Mouse (Mus musculus): ENCODE data around the gene Trim28. TPM values are rescaled to one million over a fixed set of nuclear protein-coding genes. Genes with fewer than 3 reads are reported as not detected.
A peak's percentile ranks its signal among the peaks of the same experiment; 100 is the strongest.

The Trim28 gene
- total RNA-seq, 2 experiments from 2014 or later = 118 to 161 TPM

DNA sequence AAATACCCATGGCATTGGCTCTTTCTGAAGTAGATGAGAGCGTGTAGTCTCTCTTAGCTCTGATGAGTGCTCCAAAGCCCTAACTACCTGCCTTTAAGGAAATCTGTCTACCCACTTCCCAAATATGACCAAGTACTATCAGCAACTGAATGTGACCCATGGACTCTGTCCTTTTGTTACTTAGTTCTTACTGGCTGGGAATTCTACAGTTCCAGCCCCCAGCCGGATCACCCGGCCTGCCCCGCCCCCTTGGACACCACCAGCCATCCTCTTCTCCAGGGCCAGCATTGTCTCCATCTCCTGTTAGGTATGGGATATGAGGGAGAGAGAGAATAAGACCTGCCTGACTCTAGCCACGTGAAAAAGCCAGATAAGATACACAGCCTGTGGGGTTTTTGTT lies 861 bp upstream of the Trim28 start, which contains the start of gene Slc27a5:
Gene Slc27a5, minus strand, starts transcription at position 140 of the 400 bp plus-strand sequence.
- no peak for DNase-seq

DNA sequence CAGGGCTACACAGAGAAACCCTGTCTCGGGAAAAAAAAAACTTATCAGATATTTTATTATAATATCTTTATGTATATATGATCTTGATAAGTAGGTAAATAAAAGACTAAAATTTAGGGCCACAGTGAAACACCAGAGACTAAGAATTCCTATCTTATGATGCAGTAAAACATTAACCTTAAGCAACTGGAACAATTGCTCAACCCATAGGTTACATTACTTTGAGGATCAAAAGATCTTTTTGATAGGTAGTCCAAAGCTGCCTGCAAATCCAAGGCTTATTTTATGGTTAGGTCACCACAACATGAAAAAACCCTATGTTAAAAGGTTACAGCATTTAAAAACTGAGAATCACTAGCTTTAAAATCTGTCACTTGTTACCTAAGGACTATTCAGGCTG lies 2.7 kb downstream of the Trim28 start:
- no peak for DNase-seq

DNA sequence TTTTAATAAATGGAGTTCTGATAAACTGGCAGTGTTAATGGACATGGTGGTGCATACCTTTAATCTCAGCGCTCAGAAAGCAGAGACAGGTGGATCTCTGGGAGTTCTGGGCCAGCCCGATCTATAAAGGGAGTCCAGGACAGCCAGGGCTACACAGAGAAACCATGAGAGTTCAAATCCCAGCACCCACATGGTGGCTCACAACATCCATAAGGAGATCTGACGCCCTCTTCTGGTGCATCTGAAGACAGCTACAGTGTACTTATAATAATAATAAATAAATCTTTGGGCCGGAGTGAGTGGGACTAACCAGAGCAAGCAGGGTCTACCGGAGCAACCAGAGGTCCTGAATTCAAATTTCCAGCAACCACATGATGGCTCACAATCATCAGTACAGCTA lies 4.5 kb downstream of the Trim28 start:
- no peak for DNase-seq

DNA sequence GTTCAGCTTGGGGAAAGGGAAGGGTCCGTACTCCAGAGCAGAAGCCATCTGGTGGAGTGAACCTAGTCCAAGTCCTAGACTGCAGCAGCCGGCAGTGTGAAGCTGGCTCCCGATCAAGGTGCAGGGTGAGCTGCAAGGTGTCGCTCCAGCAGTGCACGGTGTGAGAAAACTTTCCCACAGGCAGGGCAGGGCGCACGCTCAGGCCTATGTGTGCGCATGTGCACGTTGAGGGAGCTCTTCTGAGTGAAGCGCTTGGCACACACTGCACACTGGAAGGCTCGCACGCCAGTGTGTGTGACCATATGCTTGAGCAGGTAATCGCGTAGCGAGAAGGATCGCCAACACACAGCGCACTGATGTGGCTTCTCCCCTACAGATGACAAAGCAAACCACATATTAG lies 7.1 kb downstream of the Trim28 start:
- no peak for DNase-seq

DNA sequence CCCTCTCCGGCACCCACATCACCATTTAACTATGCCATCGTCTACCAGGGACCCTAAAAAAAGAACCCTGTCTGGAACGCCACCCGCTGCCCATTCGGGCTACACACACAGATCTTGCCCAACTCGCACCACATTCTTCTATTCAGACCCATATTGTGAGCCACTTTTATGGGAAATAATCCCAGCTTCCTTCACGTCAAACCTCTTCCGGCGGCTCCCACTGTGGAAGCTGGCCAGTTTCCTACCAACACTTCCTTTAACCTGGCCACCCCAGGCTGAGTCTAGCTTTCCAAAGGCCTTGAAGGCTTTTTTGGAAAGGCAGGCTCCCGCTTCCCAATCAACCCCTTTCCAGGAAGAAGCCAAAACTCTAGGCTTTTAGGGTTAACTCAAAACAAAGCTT lies 7.6 kb downstream of the Trim28 start:
- no peak for DNase-seq

DNA sequence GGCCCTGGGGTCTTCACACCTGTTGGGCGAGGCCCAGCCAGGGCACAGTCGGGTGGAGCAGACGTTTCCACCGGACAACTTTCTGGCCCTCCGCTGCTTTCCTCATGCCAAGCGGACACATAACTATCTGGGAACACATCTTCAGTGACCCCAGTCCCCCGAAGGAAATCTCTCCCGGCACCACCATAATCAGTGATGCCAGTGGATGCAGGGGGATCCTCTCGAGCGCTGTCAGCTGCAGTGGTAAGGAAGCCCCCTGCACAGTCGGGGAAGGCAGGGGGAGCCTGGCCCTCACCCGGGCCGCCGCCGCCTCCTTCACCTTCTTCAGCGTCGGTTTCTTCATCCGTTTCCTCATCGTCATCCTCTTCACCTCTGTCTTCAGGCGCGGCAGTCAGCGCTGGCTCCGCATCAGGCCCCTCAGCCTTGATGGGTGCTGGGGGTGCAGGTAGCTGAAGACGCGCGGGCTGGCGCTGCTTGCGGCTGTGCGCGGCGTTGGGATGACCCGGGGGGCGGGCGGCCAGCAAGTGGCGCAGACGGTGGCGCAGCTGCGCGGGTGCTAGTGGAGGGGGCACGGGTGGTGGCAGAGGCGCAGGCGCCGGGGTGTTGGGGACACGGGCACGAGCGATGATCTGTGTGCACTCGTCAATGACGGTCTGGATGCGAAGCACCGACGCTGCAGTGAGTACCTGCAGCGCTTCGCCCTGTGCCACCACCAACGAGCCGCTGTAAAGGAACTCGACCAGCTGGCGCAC lies 8.6 kb downstream of the Trim28 start:
- DNase-seq = no peak

DNA sequence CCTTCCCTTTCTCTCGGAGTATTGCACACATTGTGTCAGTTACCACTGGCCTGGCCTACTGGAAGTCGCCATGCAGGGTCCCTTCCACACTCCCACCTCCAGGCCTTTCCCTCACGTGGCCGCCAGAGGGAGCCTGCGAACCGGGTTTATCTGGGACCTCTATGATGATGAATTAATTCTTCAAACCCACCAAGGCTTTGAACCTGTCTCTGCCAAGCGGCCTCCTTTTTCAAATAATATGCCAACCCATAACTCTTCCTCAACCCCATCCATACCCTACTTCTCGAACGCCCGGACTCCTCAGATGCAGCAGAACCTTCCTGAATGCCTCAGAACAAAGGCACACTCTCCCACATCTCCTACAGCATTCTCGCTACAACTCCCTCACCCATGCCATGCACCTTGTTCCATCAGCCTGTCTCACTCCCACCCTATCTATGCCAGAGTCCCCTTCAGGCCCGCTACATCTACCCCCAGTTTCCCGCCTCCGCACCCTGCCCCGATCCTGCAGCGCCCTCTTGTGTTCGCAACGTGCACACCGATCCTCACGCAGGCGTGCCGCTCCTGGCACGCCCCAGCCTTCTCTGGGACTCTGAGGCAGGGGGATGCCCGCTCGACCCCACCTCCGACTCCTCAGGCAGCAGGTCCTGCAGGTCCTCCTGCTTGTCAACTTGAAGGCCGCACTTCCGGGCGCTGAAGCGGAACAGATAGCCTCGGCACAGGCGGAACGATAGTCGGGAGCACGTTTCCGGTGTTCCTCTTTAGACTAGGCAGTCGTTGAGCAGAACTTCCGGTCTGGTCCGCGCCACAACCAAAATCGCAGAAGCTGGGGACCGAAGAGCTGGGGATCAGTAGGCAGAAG lies 10.5 kb downstream of the Trim28 start:
- DNase-seq = peak; percentile 86

DNA sequence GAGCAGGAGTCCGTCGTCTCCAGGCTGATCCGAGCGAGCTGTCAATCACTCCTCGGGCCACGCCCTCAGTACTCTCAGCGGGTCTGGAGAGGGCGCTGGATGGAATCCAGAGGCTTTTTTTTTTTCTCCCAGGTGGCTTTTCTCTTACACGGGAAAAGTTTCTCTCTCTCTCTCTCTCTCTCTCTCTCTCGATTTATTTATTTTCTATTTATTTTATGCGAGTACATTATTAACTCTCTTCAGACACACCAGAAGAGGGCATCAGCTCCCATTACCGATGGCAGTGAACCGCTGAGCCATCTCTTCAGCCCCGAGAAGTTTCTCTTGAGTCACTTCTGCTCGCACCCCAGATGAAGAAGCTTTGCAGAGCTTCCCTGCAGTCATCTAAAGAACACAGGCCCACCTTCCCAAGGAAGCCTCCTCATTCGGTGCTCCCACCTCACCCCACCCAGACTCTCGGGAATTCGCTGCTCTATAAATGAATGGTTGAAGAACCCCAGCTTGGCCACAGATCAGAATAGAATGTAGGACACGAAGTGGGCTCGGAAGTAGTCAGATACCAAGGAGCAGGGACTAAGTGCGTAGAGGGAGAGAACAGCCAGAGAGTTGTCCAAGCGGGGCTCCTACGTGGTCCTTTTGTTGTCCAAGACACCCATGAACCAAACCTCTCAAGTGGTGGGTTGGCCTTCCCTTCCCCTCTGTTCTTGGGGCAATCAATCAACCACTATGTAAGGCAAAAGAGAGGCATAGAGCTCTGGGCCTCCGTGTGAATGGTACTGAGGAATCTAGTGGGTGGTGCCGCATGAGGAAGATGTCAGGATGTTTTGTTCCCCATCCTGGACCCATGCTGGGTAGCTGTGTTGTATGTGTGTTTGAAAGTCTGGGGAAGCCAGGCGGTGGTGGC lies 11.3 kb downstream of the Trim28 start, which contains the start of gene Zbtb45:
Gene Zbtb45, minus strand, starts transcription at position 30 of the 904 bp plus-strand sequence.
- no peak for DNase-seq

DNA sequence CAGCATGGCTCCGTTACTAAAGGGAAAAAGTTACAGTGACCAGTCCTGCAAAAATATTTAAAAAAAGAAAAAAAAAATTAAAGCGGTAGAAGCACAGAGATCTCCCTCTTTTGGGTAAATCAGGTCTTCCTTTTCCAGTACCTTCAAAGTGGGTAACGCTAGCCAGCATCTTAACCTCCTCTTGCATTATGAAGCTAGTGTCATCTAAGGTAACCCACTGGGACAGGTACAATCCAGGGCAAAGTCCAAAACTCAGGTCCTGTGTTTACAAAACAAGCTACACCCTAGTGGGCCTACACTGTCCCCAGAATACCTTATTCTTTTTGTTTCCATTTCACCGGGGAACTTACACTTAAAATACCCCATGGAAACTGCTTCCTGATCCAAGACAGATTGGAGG lies 14.8 kb downstream of the Trim28 start:
- no peak for DNase-seq

DNA sequence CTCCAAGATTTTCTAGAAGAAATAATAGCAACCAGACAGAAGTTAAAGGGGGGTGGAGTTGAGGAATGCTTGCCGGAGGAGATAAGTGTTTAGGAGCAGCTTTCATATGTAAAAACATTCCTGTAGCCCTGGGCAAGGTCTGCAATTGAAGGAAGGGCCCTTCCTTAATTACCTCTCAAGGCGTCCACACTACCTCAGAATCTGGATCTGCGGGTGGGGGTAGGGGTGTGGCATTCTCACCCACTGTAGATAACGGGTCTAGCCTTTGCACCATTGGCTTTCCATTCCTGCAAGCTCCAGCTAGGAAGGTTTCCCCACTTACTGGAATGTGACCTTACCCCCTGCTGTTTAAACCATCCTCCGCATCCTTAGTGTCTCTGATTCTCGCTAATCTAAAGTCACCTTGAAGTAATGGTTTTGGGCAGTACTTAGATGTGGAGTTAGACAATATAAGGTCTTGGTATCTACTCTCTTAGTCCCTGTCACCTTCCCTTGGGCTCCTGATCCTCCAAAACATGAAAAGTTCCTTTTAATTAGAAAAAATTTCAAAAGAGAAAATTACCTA lies 15.4 kb downstream of the Trim28 start:
- no peak for DNase-seq

DNA sequence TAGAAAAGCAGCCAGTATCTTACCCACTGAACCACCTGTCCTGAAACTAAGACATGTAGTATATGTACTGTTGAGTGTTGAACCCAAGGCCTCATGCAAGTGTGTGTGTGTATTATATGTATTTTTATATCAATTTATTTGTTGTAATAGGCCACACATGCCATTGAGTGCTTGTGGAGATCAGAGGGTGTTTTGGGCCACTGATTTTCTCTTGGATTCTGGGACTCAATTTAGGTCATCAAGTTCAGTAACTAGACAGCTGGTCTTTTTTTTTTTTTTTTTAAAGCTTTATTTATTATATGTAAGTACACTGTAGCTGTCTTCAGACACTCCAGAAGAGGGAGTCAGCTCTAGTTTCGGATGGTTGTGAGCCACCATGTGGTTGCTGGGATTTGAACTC lies 16.3 kb downstream of the Trim28 start:
- no peak for DNase-seq

DNA sequence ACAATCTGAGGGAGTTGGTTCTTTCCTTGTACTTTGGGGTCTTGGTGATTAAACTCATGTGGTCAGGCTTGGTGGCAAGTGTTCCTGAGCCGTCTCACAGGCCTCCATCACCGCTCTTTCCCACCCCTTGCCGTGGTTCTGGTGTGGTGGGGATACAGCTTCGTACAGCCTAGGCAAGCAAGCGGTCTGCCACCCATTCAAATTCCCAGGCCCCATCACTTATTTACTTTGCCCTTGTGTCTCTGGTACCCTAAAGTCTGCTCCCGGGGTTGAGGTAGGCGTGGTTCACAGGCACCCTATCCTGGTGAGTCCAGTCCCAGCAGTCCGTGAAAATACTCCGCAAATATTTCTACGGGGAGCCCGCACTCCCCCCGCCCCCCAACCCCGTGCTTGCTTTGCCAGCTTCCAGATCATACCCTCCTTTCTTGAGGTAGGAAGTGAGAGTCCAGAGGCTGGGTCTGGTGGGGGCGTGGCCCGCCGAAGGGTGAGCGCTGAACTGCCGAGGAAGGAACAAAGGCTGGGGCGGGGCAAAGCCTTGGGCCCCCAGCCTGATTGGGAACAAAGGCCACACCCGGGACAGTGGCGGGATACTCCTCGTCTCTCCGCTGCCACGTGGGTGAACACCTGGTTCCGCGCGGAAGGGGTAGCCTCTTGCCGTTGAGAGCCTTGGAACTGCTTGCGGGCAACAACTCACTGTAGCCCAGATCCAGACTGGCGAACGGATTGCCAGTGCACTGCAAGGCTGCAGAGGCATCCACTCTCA lies 24.0 kb downstream of the Trim28 start:
- peak; percentile 54 for DNase-seq

DNA sequence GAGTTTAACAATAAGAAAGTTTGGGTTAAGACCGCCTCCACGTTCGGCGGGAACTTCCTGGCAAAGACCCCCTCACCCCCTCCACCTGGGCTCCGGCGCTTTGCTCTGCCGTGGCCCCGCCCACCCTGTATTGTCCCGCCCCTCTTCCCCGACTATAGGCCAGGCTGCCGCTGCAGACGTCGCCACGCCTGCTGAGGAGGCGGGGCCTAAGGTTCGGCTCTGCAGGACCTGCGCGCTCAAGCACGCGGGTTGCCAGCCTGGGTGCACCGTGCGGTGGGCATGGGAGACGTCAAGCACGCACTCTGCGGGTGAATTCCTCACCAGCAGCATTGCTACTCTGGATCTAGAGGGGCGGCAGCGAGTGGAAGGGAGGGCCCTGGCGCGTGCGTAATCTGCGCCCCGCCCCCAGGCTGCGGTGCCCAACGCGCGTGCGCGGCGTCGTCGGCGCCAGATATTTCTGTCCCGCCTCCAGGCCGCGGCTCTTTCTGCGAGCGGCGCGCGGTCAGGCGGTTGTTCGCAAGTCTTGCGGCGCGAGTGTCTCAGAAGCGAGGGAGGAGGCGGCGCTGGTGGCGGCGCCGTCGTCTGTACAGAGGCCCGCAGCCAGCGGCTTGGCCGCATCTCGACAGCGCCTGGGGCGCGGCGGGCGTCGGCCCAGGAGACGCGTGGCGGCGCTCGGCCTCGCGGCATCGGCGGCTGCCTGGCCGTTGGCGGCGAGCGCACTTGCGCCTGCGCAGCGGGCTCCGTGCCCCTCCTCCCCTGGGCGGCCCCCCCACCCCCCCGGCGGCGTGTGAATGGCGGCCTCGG lies 25.2 kb downstream of the Trim28 start:
- peak; percentile 95 for DNase-seq

DNA sequence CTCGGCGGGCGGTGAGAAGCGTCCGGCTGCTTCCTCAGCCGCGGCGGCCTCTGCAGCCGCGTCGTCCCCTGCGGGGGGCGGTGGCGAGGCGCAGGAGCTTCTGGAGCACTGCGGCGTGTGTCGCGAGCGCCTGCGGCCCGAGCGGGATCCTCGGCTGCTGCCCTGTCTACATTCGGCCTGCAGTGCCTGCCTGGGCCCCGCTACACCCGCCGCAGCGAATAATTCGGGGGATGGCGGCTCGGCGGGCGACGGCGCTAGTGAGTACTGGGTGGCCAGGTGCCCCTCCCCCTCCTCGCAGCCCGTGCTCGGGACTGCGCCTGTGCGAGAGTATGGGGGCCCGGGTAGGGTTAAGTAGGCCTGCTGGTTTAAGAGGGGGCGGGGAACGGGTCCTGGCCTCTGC lies 25.9 kb downstream of the Trim28 start:
- DNase-seq = peak; percentile 75

DNA sequence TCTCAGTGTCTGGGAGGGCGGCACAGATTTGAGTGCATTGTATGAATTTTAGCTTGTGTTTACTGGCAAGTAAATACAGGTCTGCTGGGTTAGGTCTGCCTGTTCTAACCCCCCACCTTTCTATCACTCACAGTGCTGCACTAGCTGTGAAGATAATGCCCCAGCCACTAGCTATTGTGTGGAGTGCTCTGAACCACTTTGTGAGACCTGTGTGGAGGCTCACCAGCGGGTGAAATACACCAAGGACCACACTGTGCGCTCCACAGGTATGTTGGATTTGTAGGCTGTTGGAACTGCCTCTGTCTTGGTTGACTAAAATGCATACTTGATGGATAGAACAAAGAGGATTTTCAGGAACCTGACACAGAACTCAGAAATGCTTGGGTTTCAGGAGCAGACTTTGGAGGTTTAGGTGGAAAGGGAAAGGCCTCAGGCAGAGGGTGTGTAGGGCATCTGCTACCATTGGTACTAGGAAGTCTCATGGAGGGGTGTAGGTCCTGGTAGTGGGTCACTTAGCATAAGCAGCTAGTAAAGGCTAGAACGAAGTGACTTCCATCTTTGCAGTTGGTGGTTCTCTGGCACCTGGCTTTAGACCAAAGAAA lies 26.7 kb downstream of the Trim28 start:
- no peak for DNase-seq

DNA sequence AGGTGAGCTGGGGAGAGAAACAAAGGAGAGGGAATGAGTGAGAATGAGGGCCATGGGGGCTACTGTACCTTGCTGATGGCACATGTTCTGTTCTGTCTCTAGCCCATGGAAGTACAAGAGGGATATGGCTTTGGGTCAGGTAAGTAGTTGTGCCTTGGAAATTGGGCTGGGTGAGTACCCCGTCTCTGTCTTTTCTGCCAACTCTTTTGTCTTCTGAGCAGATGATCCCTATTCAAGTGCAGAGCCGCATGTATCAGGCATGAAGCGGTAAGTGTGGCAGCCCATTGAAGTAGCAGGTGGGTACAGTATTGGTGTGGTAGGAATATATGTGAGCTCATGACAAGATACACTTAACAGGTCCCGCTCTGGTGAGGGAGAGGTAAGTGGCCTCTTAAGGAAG lies 30.1 kb downstream of the Trim28 start:
- DNase-seq = no peak

DNA sequence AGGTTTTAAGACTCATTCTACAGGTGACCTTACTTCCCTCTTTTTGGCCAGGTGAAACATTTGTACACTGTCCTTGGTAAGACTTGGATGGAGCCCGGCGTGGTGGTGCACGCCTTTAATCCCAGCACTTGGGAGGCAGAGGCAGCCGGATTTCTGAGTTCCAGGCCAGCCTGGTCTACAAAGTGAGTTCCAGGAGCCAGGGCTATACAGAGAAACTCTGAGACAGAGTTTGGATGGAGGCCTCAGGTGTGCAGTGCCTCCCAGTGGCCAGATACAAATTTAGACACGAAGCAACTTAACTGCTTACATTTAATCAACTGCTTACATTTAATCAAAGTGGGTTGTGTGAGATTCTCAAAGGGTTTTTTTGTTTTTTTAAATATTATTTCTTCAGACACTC lies 32.2 kb downstream of the Trim28 start:
- DNase-seq = no peak

DNA sequence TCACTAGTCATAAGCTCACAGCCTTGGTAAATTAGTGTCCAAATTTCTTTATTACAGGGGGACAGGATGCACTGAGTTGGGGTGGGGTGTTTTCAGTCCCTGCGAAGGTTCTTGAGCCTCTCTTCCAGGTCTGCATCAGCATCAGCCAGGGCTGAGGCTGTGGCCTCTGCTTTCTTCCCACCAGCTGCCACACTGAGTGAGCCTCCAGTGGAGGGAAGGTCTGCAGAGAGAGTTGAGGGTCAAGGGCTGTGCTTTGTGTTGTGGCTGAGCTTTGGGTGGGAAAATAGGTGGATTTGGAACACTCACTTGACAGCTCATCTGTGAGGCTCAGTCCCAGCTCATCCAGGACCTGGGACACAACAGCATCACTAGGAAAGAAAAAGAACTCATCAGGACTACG lies 33.1 kb downstream of the Trim28 start:
- DNase-seq = no peak

DNA sequence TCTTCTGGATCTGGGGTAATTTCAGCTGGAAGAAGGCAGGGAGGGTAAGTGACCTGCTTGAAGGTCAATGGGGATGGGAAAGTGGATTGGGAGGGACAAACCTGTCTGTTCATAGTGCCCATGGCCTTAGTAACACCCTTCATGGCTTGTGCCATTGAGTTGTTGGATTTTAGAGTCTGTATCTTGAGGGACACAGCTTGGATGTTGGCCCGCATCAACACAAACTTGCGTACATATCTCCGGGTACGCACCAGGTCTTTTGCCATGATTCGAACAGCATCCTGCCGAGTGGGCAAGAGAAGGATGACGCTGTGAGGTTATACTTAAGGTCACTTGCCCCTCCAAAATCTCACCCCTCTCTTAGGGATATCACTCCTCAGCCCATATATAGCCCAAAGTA lies 33.6 kb downstream of the Trim28 start:
- no peak for DNase-seq
